Mouse (Mus musculus) cerebellum, postnatal 36 days (tissue): ENCODE results near the gene Heatr9.

Experiments used
- DNase-seq, 2 experiments: peaks; one replicate each; pipeline ENCODE4 v3.0.0; 2021 to 2022; ENCODE audit warnings: mixed read lengths in 2 of 2

The Heatr9 gene

GRCm38 (mm10) chr11:83529024-83529423, 7.0 kb upstream of the Heatr9 start:
- no peak for DNase-seq

GRCm38 (mm10) chr11:83518371-83518770, 3.6 kb downstream of the Heatr9 start:
- no peak for DNase-seq

GRCm38 (mm10) chr11:83517153-83517552, 4.8 kb downstream of the Heatr9 start:
- no peak for DNase-seq

- DNase-seq = no peak
These were observed 12.5 kb downstream of the Heatr9 start for GRCm38 (mm10) chr11:83509521-83509920.

- no peak for DNase-seq
These were observed 17.7 kb downstream of the Heatr9 start for GRCm38 (mm10) chr11:83504308-83504707.

GRCm38 (mm10) chr11:83495571-83495970, 26.4 kb downstream of the Heatr9 start:
- no peak for DNase-seq

GRCm38 (mm10) chr11:83491488-83491887, 30.5 kb downstream of the Heatr9 start:
- no peak for DNase-seq

GRCm38 (mm10) chr11:83473235-83474016, 48.5 kb downstream of the Heatr9 start:
- DNase-seq = peak in 1 of 2 experiments; percentile 28

GRCm38 (mm10) chr11:83472324-83473234, 49.4 kb downstream of the Heatr9 start, which contains the start of gene Taf15:
TSS of gene Taf15 (plus strand) at chr11:83473086.
- DNase-seq = peak; percentile 99

- no peak for DNase-seq
These were observed 50.2 kb downstream of the Heatr9 start for GRCm38 (mm10) chr11:83471766-83472165.

GRCm38 (mm10) chr11:83468765-83469164, 53.2 kb downstream of the Heatr9 start:
- no peak for DNase-seq

- peak; percentile 37 to 47 for DNase-seq
These were observed 54.8 kb downstream of the Heatr9 start for GRCm38 (mm10) chr11:83467120-83467652.

GRCm38 (mm10) chr11:83465976-83466375, 56.0 kb downstream of the Heatr9 start:
- DNase-seq = peak; percentile 76 to 86

GRCm38 (mm10) chr11:83462711-83463244, 59.2 kb downstream of the Heatr9 start, which contains the start of gene Mmp28:
TSS of gene Mmp28 (minus strand) at chr11:83463071.
- DNase-seq = peak; percentile 32 to 52
